Comparison of ENCODE assay signal across 24 mouse cellular contexts in genomic region chr15:77626471-77626870, GRCm38 (mm10). TPM values are rescaled to one million over a fixed set of nuclear protein-coding genes. Genes with fewer than 3 reads are reported as not detected.
DNase-seq lines count a peak whose midpoint lies in the region; ATAC-seq lines count a peak whose summit lies in the region.
"Not testable (repeated sequence)": the region's sequence is repeated elsewhere in the genome, so short reads cannot be mapped to it uniquely, and the experiment has no call there.
"Had no signal": no experiment of that assay in that cellular context is flagged by ENCODE, and none has a peak within 500 bp of the region (broad histone marks: within the 10 kb centered on the region; RNA-seq: fewer than 3 reads in every experiment).

No protein-coding gene starts in this region.

- WGBS in heart, embryonic 10.5 days = 64% methylated on average over 4 of the region's 4 CpGs

- not testable (repeated sequence) for H3K4me1 ChIP-seq in heart, embryonic 10.5 days

- H3K4me3 ChIP-seq in heart, embryonic 10.5 days = not testable (repeated sequence)

- not testable (repeated sequence) for H3K36me3 ChIP-seq in heart, embryonic 10.5 days

- ATAC-seq in common myeloid progenitor, adult 5-6 weeks (replicated peaks; ENCODE audit: low read depth, poor library complexity, severe bottlenecking) = 0 out of 2 replicates have a peak, but pooled peaks have one; percentile 11
- 0 out of 2 replicates have a peak, but pooled peaks have one; percentile 25 for ATAC-seq in granulocyte monocyte progenitor cell, adult 5-6 weeks (replicated peaks; ENCODE audit: poor library complexity, severe bottlenecking)

- DNase-seq in A20 (ENCODE audit: low read depth, low spot score) (peak; percentile 59), MN1 (ENCODE audit: low spot score) (peak; percentile 60)
- peak; percentile 34 for DNase-seq in heart, adult 11 months
- DNase-seq in heart, embryonic 10.5 days (ENCODE audit: low spot score) = peak; percentile 31

- H3K27ac ChIP-seq in heart, embryonic 10.5 days = not testable (repeated sequence)

- not testable (repeated sequence) for H3K9me3 ChIP-seq in heart, embryonic 10.5 days

- not testable (repeated sequence) for H3K27me3 ChIP-seq in heart, embryonic 10.5 days (ENCODE audit: insufficient read depth, poor library complexity, severe bottlenecking)

RNA-seq across cellular contexts. Expression of gene Apol11b, which starts 16.6 kb away (rescaled TPM):
- 0.39 TPM in 1 of 2 replicates, not detected in the other for total RNA-seq in common myeloid progenitor, adult 5-6 weeks (2017)
- not detected in 2 replicates for total RNA-seq in granulocyte monocyte progenitor cell, adult 5-6 weeks (2014; fragmentation: Nextera tagmentation)
- not detected in 2 replicates for total RNA-seq in granulocyte monocyte progenitor cell, adult 5-6 weeks (2017)
- polyA plus RNA-seq in heart, embryonic 10.5 days (2016; fragmentation: Nextera tagmentation; extraction: Ambion mirVana) = not detected in 2 replicates
- total RNA-seq: ES-E14 had no signal
- polyA plus RNA-seq: adrenal gland, adult 2 months; brain, embryonic 14.5 days; G1E; Patski had no signal

RNA-seq across cellular contexts. Expression of gene Gm36245, which starts 27.4 kb away (rescaled TPM):
- not detected in 2 replicates for total RNA-seq in common myeloid progenitor, adult 5-6 weeks (2017)
- not detected in 2 replicates for total RNA-seq in granulocyte monocyte progenitor cell, adult 5-6 weeks (2014; fragmentation: Nextera tagmentation)
- not detected in 2 replicates for total RNA-seq in granulocyte monocyte progenitor cell, adult 5-6 weeks (2017)
- polyA plus RNA-seq in heart, embryonic 10.5 days (2016; fragmentation: Nextera tagmentation; extraction: Ambion mirVana) = not detected in 2 replicates
- total RNA-seq: adrenal gland, adult 18-20 months; adrenal gland, adult 2 months; adrenal gland, adult 8-10 months; adrenal gland, postnatal 10 days; adrenal gland, postnatal 14 days; adrenal gland, postnatal 25 days; adrenal gland, postnatal 36 days; adrenal gland, postnatal 4 days; CH12.LX; ES-E14; G1E; MEL had no signal
- polyA plus RNA-seq: activated CD4-positive, CD25-positive, alpha-beta regulatory T cell, adult 4 months; adrenal gland, adult 2 months; brain, embryonic 14.5 days; C2C12; CD4-positive, CD25-positive, alpha-beta regulatory T cell, adult 4 months; cerebellum, adult 2 months; G1E; Patski had no signal

RNA-seq across cellular contexts. Expression of gene Apol10b, which starts 30.5 kb away (rescaled TPM):
- total RNA-seq in common myeloid progenitor, adult 5-6 weeks (2017) = 0.59 TPM in 1 of 2 replicates, not detected in the other
- total RNA-seq in granulocyte monocyte progenitor cell, adult 5-6 weeks (2014; fragmentation: Nextera tagmentation) = not detected in 2 replicates
- not detected in 2 replicates for total RNA-seq in granulocyte monocyte progenitor cell, adult 5-6 weeks (2017)
- polyA plus RNA-seq in heart, embryonic 10.5 days (2016; fragmentation: Nextera tagmentation; extraction: Ambion mirVana) = not detected in 2 replicates
- total RNA-seq: ES-E14 had no signal
- polyA plus RNA-seq: adrenal gland, adult 2 months; G1E had no signal
